Mouse (Mus musculus) adrenal gland, postnatal 36 days (tissue): ENCODE data around the gene Entpd7. TPM values are rescaled to one million over a fixed set of nuclear protein-coding genes. Genes with fewer than 3 reads are reported as not detected.

Source experiments
- DNase-seq, 2 experiments: peaks; one replicate each; pipeline ENCODE4 v3.0.0; 2021; ENCODE audit warnings: mixed read lengths in 1 of 2
- total RNA-seq, 2 experiments: library from RNA; stranded (reverse); gene quantifications; 2 replicates each; pipeline ENCODE4 v1.2.3; 2021

Entpd7 gene
- total RNA-seq, 2 experiments from 2014 or later, result 21.2 to 27.1 TPM

DNA sequence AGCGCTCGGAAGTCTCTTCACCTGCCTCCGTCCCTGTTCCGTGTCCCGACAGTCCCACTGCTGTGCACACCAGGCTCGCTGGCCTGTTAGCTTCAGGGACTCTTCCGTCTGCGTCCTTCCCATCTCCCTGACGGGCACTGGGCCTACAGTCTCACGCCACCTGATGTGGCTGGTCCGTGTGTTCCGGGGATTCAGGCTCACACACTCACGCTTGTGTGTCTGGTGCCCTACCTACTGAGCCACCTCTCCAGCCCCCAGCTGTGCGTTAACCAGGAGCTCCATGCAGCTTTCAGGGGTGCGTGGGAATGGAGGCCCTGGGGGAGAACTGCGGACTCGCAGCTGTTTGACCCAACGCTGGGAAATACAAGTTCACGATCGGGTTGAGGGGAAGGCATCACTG lies 34.7 kb downstream of the Entpd7 start:
- DNase-seq, result no peak

DNA sequence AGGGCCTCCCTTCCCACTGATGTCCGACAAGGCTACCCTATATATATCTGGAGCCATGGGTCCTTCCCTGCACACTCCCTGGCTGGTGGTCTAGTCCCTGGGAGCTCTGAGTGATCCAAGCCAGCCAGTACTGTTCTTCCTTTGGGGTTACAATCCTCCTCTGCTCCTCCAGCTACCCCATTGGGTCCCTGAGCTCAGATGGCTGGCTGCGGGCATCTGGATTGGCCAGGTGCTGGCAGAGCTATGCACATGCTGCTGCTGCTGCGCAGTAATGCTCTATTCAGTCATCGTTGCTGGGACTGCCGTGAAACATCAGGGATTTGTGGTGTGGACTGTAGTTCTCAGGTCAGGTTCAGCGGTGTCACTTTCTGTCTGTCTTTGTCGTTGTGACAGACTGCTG lies 35.3 kb downstream of the Entpd7 start:
- DNase-seq, result no peak

DNA sequence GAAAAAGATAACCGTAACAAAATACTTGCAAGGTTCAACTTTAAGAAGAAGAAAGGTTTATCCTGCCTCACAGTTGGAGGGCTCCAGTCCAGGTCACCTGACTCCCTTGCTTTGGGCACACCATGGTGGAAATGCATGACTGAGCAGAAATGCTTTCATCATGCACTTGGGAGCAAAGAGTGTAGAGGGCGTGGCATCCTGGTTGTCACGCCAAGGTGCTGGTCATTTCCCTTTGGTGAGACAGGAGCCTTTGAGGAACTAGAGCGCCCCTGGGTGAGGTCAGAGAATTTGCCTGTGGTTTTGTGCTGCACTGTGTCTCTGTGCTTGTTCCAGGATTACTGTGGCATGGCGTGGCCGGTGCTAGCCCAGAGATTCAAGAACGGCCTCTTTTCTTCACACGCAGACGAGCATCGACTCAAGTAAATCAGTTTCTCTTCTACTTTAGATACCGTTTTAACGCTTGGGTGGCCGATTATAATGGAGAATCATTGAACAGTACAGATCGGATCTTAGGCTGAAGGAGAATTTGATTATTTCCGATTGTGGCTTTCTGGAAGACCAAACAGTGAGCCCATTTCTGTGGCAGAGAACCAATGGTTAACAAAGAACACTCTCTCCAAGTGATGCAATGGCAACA lies 37.2 kb downstream of the Entpd7 start:
- no peak for DNase-seq

DNA sequence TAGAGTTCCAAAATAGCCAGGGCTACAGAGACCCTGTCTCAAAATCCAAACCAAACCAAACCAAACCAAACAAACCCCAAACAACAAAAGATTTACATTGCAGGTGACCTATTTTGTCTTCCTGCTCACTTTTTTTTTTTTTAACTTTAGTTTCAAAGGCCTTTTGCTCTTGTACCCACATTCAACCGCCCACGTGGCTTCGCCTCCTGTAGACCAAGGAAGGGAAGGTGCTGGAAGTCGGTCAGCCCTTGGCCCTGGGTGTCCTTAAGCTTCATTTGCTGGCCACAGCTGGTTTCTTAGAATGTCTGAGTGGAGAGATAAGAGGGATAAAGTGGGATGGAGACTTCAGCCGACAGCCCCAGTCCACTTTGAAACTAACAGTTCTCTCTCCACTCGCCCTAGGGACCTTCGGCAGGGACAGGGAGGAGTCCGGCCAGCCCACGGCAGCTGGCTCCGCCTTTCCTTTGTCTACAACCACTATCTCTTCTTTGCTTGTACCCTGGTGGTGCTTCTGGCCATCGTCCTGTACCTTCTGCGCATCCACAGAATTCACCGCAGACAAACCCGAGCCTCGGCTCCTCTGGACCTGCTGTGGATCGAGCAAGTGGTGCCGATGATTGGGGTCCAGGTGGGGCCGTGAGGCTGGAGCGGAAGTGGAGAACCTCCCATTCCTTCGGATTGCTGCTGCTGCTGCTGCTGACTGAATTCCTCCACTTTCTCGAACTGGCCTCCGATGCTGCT lies 40.0 kb downstream of the Entpd7 start:
- DNase-seq, result peak; percentile 20 to 27

DNA sequence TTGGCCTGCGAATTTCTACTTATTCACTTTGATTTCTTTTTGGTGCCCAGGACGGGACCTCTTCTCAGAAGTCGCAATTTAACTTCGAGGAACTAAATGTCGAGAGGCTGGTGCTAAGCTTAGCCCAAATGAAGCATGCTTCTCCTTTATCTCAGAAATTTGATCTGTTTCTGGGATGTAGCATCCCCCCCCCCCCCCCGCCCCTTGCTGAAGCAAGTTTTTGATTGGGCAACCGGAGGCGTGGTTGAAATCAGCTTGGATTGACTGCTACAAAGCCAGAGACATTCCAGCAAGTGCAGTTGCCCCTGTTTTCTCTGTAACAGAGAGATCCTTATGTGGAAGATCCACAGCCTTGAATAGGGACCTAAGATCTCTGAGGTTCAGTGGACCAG lies 40.6 kb downstream of the Entpd7 start:
- no peak for DNase-seq

DNA sequence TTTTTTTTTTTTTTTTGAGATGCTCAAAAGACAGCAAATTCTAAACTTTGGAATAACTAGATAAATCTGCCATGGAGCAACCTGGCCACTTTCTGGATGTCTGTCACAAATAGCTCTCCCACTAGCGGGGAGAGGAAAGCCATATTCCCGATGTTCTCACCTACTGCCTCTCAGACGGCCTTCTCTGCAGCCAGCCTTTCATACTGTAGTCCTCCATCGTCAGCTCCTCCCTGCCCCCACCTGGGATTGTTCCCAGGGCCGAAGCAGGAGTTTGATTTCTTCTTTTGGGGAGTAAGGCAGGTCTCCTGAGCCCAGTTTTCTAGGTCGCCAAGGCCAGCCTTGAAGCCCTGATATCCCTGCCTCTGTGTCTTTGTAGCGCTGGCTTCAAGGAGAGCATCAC lies 41.7 kb downstream of the Entpd7 start:
- DNase-seq, result no peak

DNA sequence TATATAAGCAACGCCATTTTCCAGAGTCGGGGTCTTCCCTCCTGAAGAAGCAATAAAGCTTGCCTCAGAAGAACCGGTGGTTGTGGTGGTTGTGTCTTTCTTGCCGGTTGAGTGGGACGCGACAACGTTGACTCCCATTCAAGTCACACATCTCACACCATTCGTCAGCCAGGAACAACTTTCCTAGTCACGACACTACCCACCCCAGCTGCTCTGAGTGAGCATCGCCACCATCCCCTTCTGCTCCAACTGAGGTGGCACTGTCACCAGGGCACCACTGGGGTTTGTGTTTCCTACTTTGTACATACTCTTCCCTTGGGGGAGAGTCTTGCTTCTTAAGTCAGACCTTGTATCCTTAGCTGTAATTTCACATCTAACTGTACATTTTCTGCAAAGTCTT lies 48.9 kb downstream of the Entpd7 start:
- no peak for DNase-seq

DNA sequence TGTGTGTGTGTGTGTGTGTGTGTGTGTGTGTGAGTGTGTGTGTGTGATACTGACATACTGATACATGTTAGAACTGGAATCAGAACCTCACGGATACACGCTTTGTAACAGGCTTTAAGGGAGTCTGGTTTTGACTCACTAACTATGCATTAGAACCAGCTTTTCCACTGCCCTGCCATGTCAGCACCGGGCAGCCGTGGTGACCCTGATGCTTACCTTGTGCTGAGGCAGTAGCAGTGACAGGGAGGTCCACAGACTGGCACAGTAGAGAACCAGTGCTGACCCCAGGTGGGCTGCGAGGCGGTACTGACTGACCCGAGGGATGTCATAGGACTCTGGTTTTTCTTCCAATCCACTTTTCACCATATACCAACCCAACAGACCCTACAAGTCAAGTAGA lies 53.9 kb downstream of the Entpd7 start:
- no peak for DNase-seq

DNA sequence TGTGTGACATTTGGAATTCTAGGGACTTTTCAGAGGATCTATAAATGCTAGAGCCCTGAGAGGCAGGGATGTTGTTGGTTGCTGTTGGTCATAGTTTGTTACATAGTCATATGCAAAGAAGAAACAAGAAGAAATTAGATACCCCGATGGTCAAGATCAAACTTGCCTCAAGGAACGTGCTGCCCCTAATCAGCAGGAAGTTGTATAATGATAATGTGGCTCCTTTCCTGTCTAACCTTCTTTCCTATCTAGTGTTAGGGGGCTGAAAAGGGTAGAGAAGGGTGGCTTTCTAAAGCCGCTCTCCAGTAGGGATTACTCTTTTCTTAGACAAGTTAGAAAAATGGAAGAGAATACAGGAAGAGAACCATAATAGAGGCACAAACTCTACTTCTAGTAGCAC lies 56.3 kb downstream of the Entpd7 start:
- DNase-seq, result no peak

DNA sequence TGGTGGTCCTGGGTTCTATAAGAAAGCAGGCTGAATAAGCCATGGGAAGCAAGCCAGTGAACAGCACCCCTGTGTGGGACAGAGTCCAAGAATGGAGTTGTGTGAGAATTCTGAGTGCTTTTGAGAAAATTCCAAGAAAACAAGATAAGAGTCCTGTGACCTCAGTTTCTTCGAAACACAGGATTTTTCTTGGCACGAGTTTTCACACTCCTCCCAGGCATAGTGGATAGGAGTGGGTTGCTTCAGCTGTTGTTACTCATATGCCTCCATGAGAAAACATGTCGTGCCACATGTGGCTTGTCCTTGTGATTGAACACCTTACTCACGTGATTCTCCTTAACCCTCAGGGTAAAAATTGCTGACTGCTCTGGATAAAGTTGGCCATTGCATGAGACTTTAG lies 58.4 kb downstream of the Entpd7 start:
- DNase-seq, result no peak

DNA sequence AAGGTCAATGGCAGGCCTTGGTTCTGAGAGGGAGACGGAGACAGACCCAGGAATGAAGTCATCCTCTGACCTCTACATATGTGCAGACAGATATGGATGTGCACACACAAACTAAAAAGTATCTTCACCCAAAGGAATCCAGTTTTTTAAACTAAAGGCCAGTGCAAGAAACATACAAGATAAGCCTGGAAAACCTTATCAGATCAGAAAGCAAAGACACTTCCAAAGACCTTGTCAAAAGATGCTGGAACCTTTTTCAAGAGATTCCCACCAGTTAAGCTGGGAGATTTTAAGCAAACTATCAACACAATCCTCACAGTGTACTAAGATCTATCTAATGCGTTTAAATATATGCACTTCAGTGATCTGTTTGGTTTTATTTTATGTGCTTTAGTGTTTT lies 60.5 kb downstream of the Entpd7 start:
- DNase-seq, result no peak

DNA sequence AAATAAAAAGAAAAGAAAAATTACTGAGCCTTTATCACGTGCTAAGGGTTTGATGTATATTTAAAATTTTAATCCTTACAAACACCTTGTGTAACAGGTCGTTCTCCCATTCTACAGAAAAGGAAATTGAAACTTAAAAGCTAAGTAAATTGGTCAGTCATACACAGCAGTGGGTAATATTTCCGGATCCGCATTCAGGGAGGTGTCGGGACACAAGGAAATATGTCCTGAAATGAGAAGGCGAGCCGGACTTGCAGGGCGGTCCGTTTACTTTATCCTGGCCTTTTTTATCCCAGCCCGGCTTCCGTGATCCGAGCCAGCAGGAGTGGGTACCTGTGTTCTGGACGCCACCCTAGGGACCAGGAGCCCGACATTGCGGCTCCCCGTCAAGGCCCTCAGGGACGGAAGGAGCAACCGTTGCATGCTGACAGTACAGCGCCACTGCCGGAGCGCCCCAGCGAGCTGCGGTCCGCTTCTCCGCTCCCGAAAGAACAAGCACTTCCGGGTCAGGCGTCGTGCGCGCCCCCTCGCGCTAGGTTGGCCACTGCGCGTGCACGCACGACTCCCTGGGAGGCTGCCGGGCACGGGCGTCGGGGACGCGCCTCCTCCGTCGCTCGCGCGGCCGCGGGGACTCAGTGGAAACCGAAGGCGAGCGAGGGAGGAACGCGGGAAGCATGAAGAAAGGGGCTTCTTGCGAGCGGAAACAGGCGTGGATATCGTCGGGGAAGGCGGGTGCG lies 63.2 kb downstream of the Entpd7 start, which contains the start of the genes Cutc and Cox15:
Gene Cutc, plus strand, starts transcription at position 508 of the 737 bp plus-strand sequence.
Gene Cox15, minus strand, starts transcription at position 512 of the 737 bp plus-strand sequence.
- peak; percentile 99 for DNase-seq

DNA sequence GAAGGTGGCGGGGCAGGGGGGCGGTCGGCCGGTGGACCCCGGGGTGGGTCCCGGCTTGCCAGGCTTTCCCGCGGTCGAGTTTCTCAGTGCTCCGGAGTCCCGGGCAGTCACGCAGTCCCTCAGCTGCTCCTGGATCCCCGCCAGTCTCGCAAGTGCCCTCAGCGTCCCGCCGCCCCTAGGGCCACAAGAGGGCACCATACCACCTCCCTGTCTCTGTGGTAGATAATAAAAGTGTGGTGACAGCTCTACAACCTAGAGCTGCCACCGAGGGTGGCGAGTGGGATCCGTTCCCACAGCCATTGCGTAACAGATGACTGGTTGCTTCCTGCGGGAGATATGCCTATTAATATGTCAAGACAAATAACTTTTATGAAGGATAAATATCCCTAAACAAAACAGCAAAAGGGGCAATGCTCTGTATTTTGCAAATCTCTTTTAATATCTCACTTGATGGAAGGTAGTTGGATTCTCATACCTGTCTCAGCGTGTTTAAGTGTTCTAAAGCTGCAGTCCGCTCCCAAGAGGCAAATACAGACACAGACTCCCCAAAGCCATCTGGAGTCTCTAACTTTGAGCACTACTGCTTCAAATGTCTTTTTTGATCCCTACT lies 63.9 kb downstream of the Entpd7 start:
- DNase-seq, result peak; percentile 94 to 95

DNA sequence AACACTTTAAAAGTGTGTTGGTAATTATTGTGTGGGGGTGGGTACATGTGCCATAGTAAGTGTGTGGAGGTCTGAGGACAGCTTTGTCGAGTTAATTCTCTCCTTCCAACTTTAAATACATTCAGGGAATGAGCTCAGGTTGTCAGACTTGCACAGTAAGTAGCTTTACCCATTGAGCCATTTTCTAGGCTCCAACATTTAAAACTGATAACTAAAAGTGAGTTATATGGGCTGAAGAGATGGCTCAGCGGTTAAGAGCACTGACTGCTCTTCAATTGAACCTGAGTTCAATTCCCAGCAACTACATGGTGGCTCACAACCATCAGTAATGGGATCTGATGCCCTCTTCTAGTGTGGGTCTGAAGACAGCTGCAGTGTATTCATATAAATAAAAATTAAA lies 64.8 kb downstream of the Entpd7 start:
- DNase-seq, result no peak

DNA sequence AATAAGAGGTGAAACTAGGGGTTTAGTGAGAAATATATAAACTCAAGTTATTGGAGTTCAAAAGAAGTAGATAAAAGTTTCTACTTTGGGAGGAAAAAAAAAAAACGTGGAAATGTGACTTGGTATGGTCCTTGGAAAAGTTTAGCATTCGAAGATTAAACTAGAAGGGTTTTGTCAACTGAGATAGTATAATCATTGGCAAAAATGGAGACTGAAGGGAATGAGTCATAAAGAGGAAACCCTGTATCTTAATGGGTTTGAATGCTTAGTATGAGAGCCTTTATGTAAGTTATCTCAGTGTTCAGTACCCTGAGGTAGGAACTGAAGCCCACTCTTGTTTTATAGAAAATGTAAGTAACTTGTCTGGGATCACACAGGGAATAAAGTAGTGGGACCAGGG lies 65.4 kb downstream of the Entpd7 start:
- no peak for DNase-seq

DNA sequence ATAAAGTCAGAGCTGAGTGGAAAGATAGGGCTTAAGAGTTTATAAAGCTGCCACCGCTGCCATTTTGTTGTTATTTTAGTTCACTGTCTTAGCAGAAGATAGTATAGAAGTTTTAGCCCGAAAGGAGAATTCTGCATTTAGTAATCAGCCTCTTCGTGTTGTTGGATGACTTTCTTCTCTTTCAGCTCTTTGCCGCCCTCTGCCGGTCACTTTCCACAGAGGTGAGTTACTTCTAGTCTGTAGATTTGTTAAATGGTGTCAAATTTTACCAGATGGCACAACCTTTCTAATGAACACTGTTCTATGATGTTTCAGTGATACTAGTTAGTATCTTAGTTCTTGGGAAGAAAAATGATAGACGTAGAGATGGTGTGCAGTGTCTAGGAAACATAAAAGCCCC lies 71.0 kb downstream of the Entpd7 start:
- peak; percentile 81 for DNase-seq

DNA sequence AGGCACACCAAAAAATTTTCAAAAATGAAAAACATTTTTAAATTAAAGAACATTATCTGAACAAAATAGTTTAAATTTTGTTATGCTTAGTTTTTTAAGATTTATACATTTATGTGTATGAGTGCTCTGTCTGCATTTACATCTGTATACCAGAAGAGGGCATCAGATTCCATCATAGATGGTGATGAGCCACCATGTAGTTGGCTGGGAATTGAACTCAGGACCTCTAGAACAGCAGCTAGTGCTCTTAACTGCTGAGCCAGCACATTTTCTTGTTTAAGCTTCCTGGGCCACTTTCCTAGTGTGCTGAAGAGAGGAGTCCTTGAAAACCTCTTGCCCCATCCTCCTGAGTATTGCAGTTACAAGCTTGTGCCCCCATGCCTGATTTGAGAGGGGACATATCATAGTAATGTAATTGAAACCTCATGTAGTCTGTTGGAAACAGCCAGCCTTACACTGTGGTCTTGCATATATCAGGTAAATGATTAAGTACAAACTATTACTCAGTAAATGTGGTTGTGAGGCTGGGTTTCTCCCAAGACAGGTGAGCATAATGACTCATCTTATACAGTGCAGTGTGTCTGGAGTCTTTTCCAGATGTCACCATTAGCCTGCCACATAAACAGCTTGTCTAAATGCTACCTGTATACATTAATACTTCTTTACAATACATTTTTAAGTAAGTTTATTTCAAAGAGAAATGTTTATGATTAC lies 72.2 kb downstream of the Entpd7 start:
- no peak for DNase-seq

DNA sequence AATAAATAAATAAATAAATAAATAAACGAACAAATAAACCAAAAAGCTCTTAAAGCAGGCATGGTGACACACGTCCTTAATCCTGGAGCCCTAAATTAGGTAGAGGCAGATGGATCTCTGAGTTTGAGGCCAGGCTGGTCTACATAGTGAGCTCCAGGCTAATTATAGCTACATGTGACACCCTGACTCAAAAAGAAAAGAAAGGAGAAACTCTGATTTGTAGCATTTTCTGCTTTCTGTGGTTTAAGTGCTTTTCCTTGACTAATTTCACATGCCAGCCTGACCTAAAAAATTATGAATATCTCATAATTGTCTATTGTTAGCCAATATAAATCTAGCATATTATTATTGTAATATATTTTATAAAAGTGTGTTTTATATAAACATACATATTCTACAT lies 72.9 kb downstream of the Entpd7 start:
- no peak for DNase-seq

DNA sequence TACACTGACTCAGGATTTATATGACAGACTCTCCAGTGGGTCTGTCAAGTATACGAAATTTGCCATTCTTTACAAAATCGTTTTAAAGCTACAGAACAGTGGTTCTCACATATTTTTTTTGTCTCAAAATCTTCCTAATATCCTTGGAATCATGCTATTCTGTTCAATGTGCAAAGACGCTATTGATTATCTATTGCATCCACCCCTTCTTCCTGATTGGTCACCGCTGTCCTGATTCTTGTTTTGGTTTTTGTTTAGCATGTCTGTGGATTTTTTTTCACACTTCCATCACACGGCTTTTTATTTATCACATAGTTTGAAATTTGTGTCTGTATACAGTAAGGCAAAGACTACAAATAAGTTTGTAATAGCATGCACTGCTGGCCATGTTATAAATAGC lies 77.0 kb downstream of the Entpd7 start:
- no peak for DNase-seq

DNA sequence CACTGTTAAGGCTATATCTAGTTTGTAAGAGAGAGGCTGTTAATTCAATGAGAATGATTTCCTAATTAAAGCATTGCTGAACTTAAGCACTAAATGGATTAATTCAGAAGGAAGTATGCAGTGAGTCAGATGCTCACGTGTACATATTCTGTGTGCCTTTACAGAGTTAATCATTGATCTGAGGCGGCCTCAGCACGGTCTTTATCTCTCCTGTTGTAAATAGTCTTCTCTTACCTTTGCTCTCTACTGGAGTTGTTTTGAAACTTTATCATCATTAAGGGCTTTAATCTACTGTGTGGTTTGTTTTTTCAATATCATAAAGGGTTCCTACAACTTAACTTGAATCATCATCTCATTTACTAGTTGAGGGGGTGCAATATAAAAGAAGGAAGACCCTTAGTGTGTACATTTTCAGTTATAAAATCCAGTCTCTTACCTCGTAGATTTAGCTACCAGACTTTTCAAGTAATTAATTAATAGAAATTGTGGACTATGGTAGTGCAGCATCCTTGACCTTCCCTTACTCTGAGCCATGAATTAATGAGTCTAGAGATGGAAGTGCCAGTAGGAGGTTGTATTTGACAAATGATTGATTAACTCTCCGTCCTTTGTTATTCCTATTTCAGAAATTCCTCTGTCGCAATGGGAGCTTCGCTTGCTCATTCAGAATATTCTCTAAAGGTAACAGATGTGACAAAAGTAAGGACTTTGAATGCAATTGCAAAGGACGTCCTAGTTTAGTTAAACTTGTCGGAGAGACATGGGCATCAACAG lies 78.3 kb downstream of the Entpd7 start:
- DNase-seq, result no peak

DNA sequence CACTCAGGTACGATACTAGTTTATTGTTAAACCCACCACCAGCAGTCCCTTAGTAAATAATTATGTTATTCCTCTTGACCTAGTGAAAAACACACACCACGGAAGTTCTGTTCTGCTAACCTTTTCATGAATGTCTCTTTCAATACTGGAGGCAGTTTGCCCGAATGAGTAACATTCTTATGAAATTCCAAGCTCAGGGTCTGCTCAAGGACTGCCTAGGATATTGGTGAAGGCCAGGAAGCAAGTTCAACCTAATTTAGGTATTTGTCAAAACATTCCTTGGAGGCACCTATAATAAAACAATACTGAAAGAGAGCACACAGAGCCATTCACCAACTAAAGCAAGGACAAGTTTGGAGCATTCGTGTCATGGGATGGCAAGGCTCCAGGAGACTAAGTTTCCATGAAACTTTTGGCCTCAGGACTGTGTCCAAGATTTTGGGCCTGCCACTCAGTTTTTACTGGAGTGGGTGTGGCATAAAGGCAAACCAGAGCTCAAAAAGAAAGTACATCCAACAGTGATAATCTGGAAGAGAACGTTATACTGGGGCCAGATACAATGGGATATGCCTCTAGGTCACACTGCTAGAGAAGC lies 80.0 kb downstream of the Entpd7 start:
- DNase-seq, result peak; percentile 37 to 51
